Mouse (Mus musculus) cortical plate, adult 2 months (tissue): Measurements from ENCODE around the gene Enpp1. TPM values are rescaled to one million over a fixed set of nuclear protein-coding genes. Genes with fewer than 3 reads are reported as not detected.

ENCODE experiments used
- H3K27ac ChIP-seq: fragments of 200-500 bp; 2 replicates; pipeline ENCODE4 v1.5.1; 2012; ENCODE audit warnings: low read length, control low read depth, inconsistent platforms; ENCODE audit not compliant: insufficient read depth
- H3K4me1 ChIP-seq: fragments of 200-500 bp; 2 replicates; pipeline ENCODE4 v1.6.1; 2011; ENCODE audit warnings: low read length; ENCODE audit not compliant: control insufficient read depth, insufficient read depth
- H3K4me3 ChIP-seq: fragments of 200-500 bp; 2 replicates; pipeline ENCODE4 v1.5.1; 2011; ENCODE audit warnings: mild to moderate bottlenecking, low read length, control low read depth; ENCODE audit not compliant: insufficient read depth
- CTCF ChIP-seq: fragments of 200-500 bp; IDR thresholded peaks from 2 replicates; pipeline ENCODE4 v1.5.1; 2011; ENCODE audit warnings: mild to moderate bottlenecking, control low read depth, low read length; ENCODE audit not compliant: insufficient read depth; ENCODE audit errors: extremely low read depth
- POLR2A ChIP-seq: fragments of 200-500 bp; IDR thresholded peaks from 2 replicates; pipeline ENCODE4 v1.6.1; 2011; ENCODE audit warnings: mild to moderate bottlenecking, low read length, control low read depth; ENCODE audit not compliant: insufficient read depth; ENCODE audit errors: extremely low read depth
- polyA plus RNA-seq: library from polyadenylated mRNA; depleted of rRNA; stranded (reverse); fragments of >200 nt; gene quantifications from 2 replicates; pipeline ENCODE4 v1.2.3, GENCODE M21; 2012; rRNA removed

Gene Enpp1
- 1.6 and 1.9 TPM in 2 replicates for polyA plus RNA-seq

- Histone ChIP-seq H3K27ac (no peak within 1 kb of the TSS), H3K4me3 (peak within 1 kb of the TSS; percentile 56)
- TF ChIP-seq CTCF (no peak), POLR2A (no peak)
Observed at GRCm38 (mm10) chr10:24711480-24712366, at the start of gene Enpp1. Gene Enpp1 (minus strand): TSS chr10:24712159.

GRCm38 (mm10) chr10:24758326-24758915, 46.5 kb upstream of the Enpp1 start:
- no peaks in the 10 kb centered on the region; the same call in 1 of the 2 replicates for H3K4me1 ChIP-seq
- H3K27ac ChIP-seq: no peak overlapping the region
- TF ChIP-seq POLR2A (no peak), CTCF (no peak)
- H3K4me3 ChIP-seq: no peak overlapping the region

More at GRCm38 (mm10) chr10:24711480-24712366, at the start of gene Enpp1:
- H3K4me1 ChIP-seq: no peaks in the 10 kb centered on the region; the same call in 1 of the 2 replicates

- TF ChIP-seq POLR2A (no peak), CTCF (no peak)
- Histone ChIP-seq H3K4me3 (no peak overlapping the region; the same call in 1 of the 2 replicates), H3K4me1 (no peaks in the 10 kb centered on the region; the same call in 1 of the 2 replicates), H3K27ac (no peak overlapping the region)
Observed at GRCm38 (mm10) chr10:24754874-24755540, 43.0 kb upstream of the Enpp1 start.

- H3K27ac ChIP-seq: no peak overlapping the region
- peak overlapping the region; percentile 29 for H3K4me3 ChIP-seq
- no peak for TF ChIP-seq CTCF
- no peaks in the 10 kb centered on the region; the same call in 1 of the 2 replicates for H3K4me1 ChIP-seq
Observed at GRCm38 (mm10) chr10:24754251-24754835, 42.4 kb upstream of the Enpp1 start.

GRCm38 (mm10) chr10:24753536-24754250, 41.7 kb upstream of the Enpp1 start:
- TF ChIP-seq POLR2A (no peak), CTCF (no peak)
- no peak overlapping the region for H3K4me3 ChIP-seq

GRCm38 (mm10) chr10:24742950-24743487, 31.1 kb upstream of the Enpp1 start:
- TF ChIP-seq POLR2A: no peak
- TF ChIP-seq CTCF: no peak
- no peaks in the 10 kb centered on the region for H3K4me1 ChIP-seq
- H3K27ac ChIP-seq: no peak overlapping the region
- H3K4me3 ChIP-seq: no peak overlapping the region

More at GRCm38 (mm10) chr10:24753536-24754250, 41.7 kb upstream of the Enpp1 start:
- Histone ChIP-seq H3K27ac (no peak overlapping the region), H3K4me1 (no peaks in the 10 kb centered on the region; the same call in 1 of the 2 replicates)

- H3K27ac ChIP-seq: no peak overlapping the region
- H3K4me3 ChIP-seq: no peak overlapping the region
- TF ChIP-seq POLR2A (no peak), CTCF (no peak)
Observed at GRCm38 (mm10) chr10:24741229-24742198, 29.6 kb upstream of the Enpp1 start.

GRCm38 (mm10) chr10:24739171-24739570, 27.2 kb upstream of the Enpp1 start:
- H3K4me3 ChIP-seq: no peak overlapping the region
- no peaks in the 10 kb centered on the region for H3K4me1 ChIP-seq
- TF ChIP-seq CTCF (no peak), POLR2A (no peak)
- no peak overlapping the region for H3K27ac ChIP-seq

More at GRCm38 (mm10) chr10:24741229-24742198, 29.6 kb upstream of the Enpp1 start:
- H3K4me1 ChIP-seq: no peaks in the 10 kb centered on the region
